Mouse (Mus musculus) forebrain, embryonic 11.5 days (tissue): ENCODE data around the gene Ndufaf2. TPM values are rescaled to one million over a fixed set of nuclear protein-coding genes. Genes with fewer than 3 reads are reported as not detected.

Experiments used
- ATAC-seq: fragments of 200-750 bp; cut with Nextera tagmentation; replicated peaks from 2 replicates; pipeline ENCODE4 v1.8.0; 2017; ENCODE audit warnings: moderate TSS enrichment; ENCODE audit not compliant: low FRiP score
- DNase-seq: peaks from one replicate; pipeline ENCODE4 v3.0.0-alpha.2; 2017; ENCODE audit warnings: low spot score
- H3K27ac ChIP-seq: fragments of 300-500 bp; sonication (generic); 2 replicates; pipeline ENCODE4 v1.5.1; 2014; ENCODE audit warnings: low read depth, low read length
- H3K27me3 ChIP-seq: fragments of 300-500 bp; sonication (generic); 2 replicates; pipeline ENCODE4 v1.6.1; 2014; ENCODE audit warnings: mild to moderate bottlenecking, low read length, mixed read lengths; ENCODE audit not compliant: control insufficient read depth, insufficient read depth
- H3K36me3 ChIP-seq: fragments of 300-500 bp; sonication (generic); 2 replicates; pipeline ENCODE4 v1.6.1; 2014; ENCODE audit warnings: mild to moderate bottlenecking, low read length, moderate library complexity, mixed read lengths; ENCODE audit not compliant: control insufficient read depth, insufficient read depth
- H3K4me1 ChIP-seq: fragments of 300-500 bp; sonication (generic); replicated peaks from 2 replicates; pipeline ENCODE4 v1.6.1; 2014; ENCODE audit warnings: low read length, mixed read lengths; ENCODE audit not compliant: control insufficient read depth, insufficient read depth
- H3K4me2 ChIP-seq: fragments of 300-500 bp; sonication (generic); 2 replicates; pipeline ENCODE4 v1.6.1; 2014; ENCODE audit warnings: low read depth, mild to moderate bottlenecking, low read length, moderate library complexity, mixed read lengths; ENCODE audit not compliant: severe bottlenecking
- H3K4me3 ChIP-seq: fragments of 300-500 bp; sonication (generic); 2 replicates; pipeline ENCODE4 v1.5.1; 2014; ENCODE audit warnings: low read depth, low read length
- H3K9ac ChIP-seq: fragments of 300-500 bp; sonication (generic); 2 replicates; pipeline ENCODE4 v1.6.1; 2014; ENCODE audit warnings: low read length
- H3K9me3 ChIP-seq: fragments of 300-500 bp; sonication (generic); 2 replicates; pipeline ENCODE4 v1.6.1; 2016; ENCODE audit warnings: low read length, mixed read lengths; ENCODE audit not compliant: control insufficient read depth
- WGBS: fragments of 180-500 bp; shearing (Covaris S2); extraction: QIAGEN DNeasy Blood & Tissue Kit; methylation state at CpG from one replicate; pipeline ENCODE4 v1.1.7; 2014; 5-methylcytosine and 5-hydroxymethylcytosine counted together
- polyA plus RNA-seq: library from polyadenylated mRNA; unstranded; fragments of >200 nt; fragmentation: Nextera tagmentation; extraction: Ambion mirVana; gene quantifications from 2 replicates; pipeline ENCODE4 v1.2.1, GENCODE M21; 2014

The Ndufaf2 gene
- polyA plus RNA-seq, 1 experiment from 2014 or later: 96.1 TPM

GRCm38 (mm10) chr13:107956246-107956645 is 202.2 kb downstream of the Ndufaf2 start:
- WGBS: 8% methylated on average over 3 of the region's 3 CpGs
- Histone ChIP-seq H3K4me3 (no peak overlapping the region), H3K4me1 (peaks cover 11% of the 10 kb centered on the region), H3K27ac (peak overlapping the region; percentile 68), H3K4me2 (no peak overlapping the region), H3K27me3 (no peaks in the 10 kb centered on the region), H3K9me3 (no peaks in the 10 kb centered on the region), H3K36me3 (no peaks in the 10 kb centered on the region), H3K9ac (0 out of 2 replicates have a peak overlapping the region, but pooled peaks have one; percentile 5)
- DNase-seq: no peak
- no peak for ATAC-seq

GRCm38 (mm10) chr13:107955327-107956110 is 202.9 kb downstream of the Ndufaf2 start:
- no peak overlapping the region for H3K4me3 ChIP-seq
- ATAC-seq (peak; percentile 97), DNase-seq (peak; percentile 92)
- H3K36me3 ChIP-seq: no peaks in the 10 kb centered on the region
- H3K27ac ChIP-seq: peak overlapping the region; percentile 81
- 5% methylated on average over 16 of the region's 18 CpGs for WGBS
- peak overlapping the region; percentile 0 for H3K9ac ChIP-seq
- peaks cover 11% of the 10 kb centered on the region for H3K4me1 ChIP-seq
- peak overlapping the region; percentile 35; the same call in 1 of the 2 replicates for H3K4me2 ChIP-seq
- no peaks in the 10 kb centered on the region for H3K9me3 ChIP-seq
- no peaks in the 10 kb centered on the region for H3K27me3 ChIP-seq

- peak; percentile 66 for DNase-seq
- WGBS: 5% methylated on average over 16 of the region's 16 CpGs
- Histone ChIP-seq H3K9me3 (no peaks in the 10 kb centered on the region), H3K4me3 (no peak overlapping the region), H3K9ac (peak overlapping the region; percentile 0), H3K4me1 (peaks cover 11% of the 10 kb centered on the region), H3K4me2 (peak overlapping the region; percentile 35; the same call in 1 of the 2 replicates), H3K27me3 (no peaks in the 10 kb centered on the region), H3K36me3 (no peaks in the 10 kb centered on the region), H3K27ac (peak overlapping the region; percentile 81)
- ATAC-seq: peak; percentile 37; the same call in 1 of the 2 replicates
Observed at GRCm38 (mm10) chr13:107954445-107955261, 203.8 kb downstream of the Ndufaf2 start.

GRCm38 (mm10) chr13:107954100-107954444 is 204.4 kb downstream of the Ndufaf2 start:
- Histone ChIP-seq H3K4me2 (no peak overlapping the region; the same call in 1 of the 2 replicates), H3K4me3 (no peak overlapping the region), H3K36me3 (no peaks in the 10 kb centered on the region), H3K27ac (no peak overlapping the region; the same call in 1 of the 2 replicates), H3K9me3 (no peaks in the 10 kb centered on the region), H3K4me1 (peaks cover 11% of the 10 kb centered on the region), H3K9ac (no peak overlapping the region), H3K27me3 (no peaks in the 10 kb centered on the region)
- ATAC-seq: no peak
- 19% methylated on average over 9 of the region's 9 CpGs for WGBS
- no peak for DNase-seq

Other genes starting within 250 kb of the Ndufaf2 start
- 59.0 and 63.0 TPM in 2 replicates for gene Smim15, start 114.2 kb downstream of the Ndufaf2 start, polyA plus RNA-seq
- gene Ercc8, start 108 bp upstream of the Ndufaf2 start, polyA plus RNA-seq: 25.0 and 26.7 TPM in 2 replicates
- gene Elovl7, start 55.8 kb upstream of the Ndufaf2 start, polyA plus RNA-seq: 1.1 and 1.4 TPM in 2 replicates
- 21.7 and 26.1 TPM in 2 replicates for gene Depdc1b, start 157.7 kb upstream of the Ndufaf2 start, polyA plus RNA-seq